Mouse (Mus musculus) megakaryocyte, embryonic 14.5 days (primary cell): Measurements from ENCODE around the gene Vsir. TPM values are rescaled to one million over a fixed set of nuclear protein-coding genes. Genes with fewer than 3 reads are reported as not detected.

Source experiments
- H3K27me3 ChIP-seq: replicated peaks from 2 replicates; pipeline ENCODE3; 2012; ENCODE audit warnings: inconsistent platforms
- H3K36me3 ChIP-seq: replicated peaks from 2 replicates; pipeline ENCODE3; 2012; ENCODE audit warnings: low read length, inconsistent platforms, mixed read lengths
- H3K4me1 ChIP-seq: 2 replicates; pipeline ENCODE4 v1.6.1; 2012; ENCODE audit warnings: inconsistent platforms
- H3K4me3 ChIP-seq: replicated peaks from 2 replicates; pipeline ENCODE3; 2012; ENCODE audit warnings: moderate library complexity, mild to moderate bottlenecking, inconsistent platforms
- H3K9me3 ChIP-seq: 2 replicates; pipeline ENCODE4 v1.6.1; 2012; ENCODE audit warnings: inconsistent platforms
- FLI1 ChIP-seq: IDR thresholded peaks from 2 replicates; pipeline ENCODE4 v1.6.1; 2012; ENCODE audit warnings: low read length, inconsistent platforms, mixed read lengths
- GATA1 ChIP-seq: IDR thresholded peaks from 3 replicates; pipeline ENCODE4 v1.6.1; 2012; ENCODE audit warnings: mixed read lengths, low read length, inconsistent platforms, borderline replicate concordance
- polyA plus RNA-seq: library from polyadenylated mRNA; stranded (reverse); fragments of >175 nt; gene quantifications from 2 replicates; pipeline ENCODE4 v1.2.3, GENCODE M21; 2012; ENCODE audit warnings: low replicate concordance; ENCODE audit not compliant: insufficient read depth

Gene Vsir
- polyA plus RNA-seq, 1 experiment = 107 TPM

DNA sequence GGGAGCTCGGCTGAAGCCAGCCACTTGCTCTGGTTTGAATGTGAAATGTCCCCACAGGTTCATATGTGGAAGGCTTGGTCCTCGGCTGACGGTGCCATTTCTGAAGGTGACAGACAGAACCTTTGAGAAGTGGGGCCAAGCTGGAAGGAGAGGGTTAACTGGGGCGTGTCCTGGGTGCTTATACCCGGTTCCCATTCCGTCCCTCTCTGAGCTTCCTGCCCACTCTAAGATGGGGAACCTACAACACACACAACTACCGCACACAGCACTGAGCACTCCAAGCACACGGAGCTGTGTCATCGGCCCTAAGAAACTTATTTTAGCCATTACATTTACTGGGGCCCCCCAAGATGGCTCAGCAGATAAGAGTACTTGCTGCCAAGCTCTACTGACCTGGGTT, 5.1 kb upstream of the Vsir start:
- Histone ChIP-seq H3K27me3 (peaks cover 26% of the 10 kb centered on the region), H3K9me3 (no peaks in the 10 kb centered on the region), H3K4me1 (peaks cover 47% of the 10 kb centered on the region), H3K4me3 (no peak overlapping the region), H3K36me3 (no peaks in the 10 kb centered on the region)
- no peak for TF ChIP-seq GATA1
- TF ChIP-seq FLI1 = no peak

DNA sequence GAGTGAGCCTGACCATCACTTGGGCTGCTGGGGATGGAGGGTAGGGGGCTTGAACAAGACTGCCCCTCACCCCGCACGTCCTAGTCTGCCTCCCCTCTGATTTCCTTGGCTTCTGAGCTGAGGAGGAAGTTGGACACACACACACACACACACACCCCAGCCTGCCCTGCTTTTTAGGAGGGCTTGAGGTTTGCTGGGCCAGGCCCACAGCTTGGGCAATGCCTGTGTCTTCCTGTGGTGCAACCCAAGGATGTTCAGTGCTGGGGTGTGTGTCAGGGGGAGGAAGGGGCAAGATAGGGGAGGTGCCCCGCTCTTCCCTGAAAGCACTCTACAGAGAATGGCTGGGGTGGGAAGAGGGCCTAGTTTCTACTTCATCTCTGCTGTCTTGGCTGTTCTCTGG, 2.5 kb upstream of the Vsir start:
- Histone ChIP-seq H3K4me1 (peaks cover 69% of the 10 kb centered on the region), H3K27me3 (peaks cover 6% of the 10 kb centered on the region), H3K36me3 (no peaks in the 10 kb centered on the region), H3K9me3 (no peaks in the 10 kb centered on the region), H3K4me3 (peak overlapping the region; percentile 81)
- TF ChIP-seq GATA1 (no peak), FLI1 (no peak)

DNA sequence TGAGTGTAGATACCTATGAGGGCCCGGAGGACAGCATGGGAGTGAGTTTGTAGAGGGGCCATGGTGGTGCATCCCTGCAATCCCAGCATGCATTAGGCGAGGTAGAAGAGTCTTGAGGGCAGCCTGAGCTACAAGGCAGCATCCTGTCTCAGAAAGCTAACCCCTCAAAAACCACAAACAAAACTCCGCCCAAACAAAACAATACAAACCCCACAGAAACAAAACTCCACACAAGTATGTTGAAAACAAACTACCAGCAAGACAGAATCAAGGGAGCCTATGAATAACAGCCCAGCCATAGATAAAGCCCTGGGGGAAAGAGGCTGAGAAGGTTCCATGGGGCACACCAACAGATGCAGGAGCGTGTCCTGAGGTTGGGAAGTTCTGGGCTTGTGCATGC, 595 bp upstream of the Vsir start:
- Histone ChIP-seq H3K27me3 (no peaks in the 10 kb centered on the region), H3K36me3 (peaks cover 6% of the 10 kb centered on the region), H3K4me3 (peak overlapping the region; percentile 95), H3K4me1 (peaks cover 83% of the 10 kb centered on the region), H3K9me3 (no peaks in the 10 kb centered on the region)
- TF ChIP-seq FLI1 = no peak

DNA sequence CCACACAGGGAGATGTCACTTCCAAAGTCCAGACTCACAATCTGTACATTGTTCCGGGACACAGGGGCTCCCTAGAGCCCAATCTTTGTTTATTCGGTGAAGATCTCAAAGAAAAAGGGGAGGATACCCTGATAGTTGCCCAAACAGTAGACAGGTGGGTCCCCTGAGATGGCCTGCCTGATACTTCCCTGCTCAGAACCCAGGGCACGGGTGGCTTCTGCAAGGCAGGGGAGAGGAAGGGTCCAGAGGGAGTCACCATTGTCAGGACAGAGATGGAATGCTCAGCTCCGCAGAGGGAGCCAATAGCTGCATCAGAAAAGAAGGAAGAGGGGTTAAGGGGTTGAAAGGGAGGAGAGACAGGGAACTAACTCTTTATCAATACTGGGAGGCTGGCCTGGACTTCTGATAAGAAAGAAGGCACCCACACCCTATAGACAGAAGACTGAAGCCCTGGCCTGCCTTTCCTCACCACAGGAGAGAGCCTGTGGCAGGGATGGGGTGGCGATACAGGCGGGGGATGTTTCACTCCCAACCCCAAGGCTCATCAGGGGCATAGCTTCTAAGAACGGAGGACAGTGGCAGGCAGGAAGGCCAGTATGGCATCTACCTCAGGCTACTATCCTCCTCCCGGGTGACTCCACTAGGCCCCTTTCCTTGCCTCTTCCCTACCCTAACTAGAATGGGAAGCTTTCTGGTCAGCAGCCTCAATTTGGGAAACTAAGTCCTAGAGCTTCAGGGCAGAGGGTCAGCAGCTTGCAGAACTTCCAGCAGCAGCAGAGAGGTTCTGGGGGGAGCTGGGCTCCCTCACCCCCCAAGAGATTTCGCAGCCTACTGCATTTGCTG, 1.3 kb downstream of the Vsir start:
- Histone ChIP-seq H3K4me3 (peak overlapping the region; percentile 95), H3K9me3 (no peaks in the 10 kb centered on the region), H3K27me3 (no peaks in the 10 kb centered on the region), H3K36me3 (peaks cover 20% of the 10 kb centered on the region), H3K4me1 (peaks cover 95% of the 10 kb centered on the region)
- TF ChIP-seq FLI1 = no peak
- no peak for TF ChIP-seq GATA1

DNA sequence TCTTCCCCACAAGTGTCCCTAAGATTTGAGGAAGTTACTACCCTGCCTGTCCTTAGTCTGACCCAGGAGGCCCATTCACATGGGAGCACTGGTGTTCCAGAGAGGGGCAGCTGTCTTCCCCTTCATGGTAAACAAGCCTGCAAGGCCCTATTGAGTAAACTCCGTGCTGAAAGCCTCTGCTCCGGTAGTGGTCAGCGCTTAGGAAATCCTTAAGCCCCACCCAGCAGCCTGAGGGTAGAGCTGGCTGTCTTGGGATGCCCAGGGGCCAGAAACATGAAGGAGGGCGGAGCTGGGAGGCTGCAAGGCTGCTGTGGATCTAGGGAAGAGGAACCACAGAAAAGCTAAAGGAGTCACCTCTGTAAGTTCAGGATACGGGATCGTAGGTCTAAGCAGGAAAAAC, 2.4 kb downstream of the Vsir start:
- H3K36me3 ChIP-seq = peaks cover 30% of the 10 kb centered on the region
- H3K4me3 ChIP-seq = peak overlapping the region; percentile 95
- TF ChIP-seq FLI1 = no peak
- peaks cover 95% of the 10 kb centered on the region for H3K4me1 ChIP-seq
- H3K27me3 ChIP-seq = no peaks in the 10 kb centered on the region
- no peaks in the 10 kb centered on the region for H3K9me3 ChIP-seq

DNA sequence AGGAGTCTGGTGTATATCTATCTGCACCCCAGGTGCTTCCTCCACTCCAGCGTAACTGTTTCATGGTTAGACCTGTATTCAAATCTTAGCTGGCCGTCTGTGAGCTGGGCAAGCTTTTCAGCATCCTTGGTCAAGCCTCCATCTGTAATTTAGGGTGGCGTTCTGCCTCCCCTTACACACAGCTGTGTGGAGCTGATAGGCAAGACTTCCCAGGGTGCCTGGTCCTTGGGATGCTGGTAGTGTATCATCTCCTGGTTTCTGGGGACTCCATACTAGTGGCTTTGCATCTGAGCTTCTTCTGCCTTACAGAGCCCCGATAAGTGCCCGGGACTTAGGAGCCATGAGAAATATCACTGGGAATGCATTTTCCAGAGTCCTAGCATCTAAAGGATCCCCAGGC, 3.0 kb downstream of the Vsir start:
- Histone ChIP-seq H3K27me3 (no peaks in the 10 kb centered on the region), H3K9me3 (no peaks in the 10 kb centered on the region), H3K36me3 (peaks cover 36% of the 10 kb centered on the region), H3K4me1 (peaks cover 91% of the 10 kb centered on the region), H3K4me3 (peak overlapping the region; percentile 95)
- TF ChIP-seq GATA1 (no peak), FLI1 (no peak)

DNA sequence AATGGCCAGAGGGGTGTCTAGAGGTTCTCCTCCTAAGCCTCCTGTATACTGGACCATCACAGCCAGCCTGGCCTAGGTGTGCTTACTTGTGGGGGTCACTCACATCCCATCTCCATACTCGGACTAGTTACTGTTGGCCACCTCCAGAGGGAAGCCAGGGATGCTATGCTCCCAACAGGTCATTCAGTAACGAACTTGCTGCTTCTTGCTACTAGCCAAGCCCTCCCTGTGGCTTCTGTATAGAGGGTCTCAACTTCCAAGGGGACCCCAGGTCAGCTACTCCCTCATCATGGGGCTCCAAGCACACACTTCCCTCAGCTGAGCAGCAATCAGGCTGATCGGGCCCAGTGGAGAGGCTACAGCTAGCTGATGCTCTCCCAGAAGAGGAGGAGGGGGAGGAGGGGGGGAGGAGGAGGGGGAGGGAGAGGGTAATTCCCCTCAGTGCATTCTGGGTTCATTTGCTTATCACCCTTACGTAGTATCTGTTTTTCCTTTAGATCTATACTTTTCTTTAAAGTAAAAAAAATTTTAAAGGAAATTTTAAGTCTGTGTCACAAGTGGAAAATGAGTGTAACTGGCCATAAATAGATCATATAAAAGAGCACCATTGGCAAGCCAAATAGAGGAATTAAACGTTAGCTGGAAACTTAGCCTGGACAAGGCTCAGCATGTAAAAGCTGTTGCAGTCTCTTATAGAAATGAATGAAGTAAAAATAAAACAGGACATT, 3.6 kb downstream of the Vsir start:
- Histone ChIP-seq H3K36me3 (peaks cover 42% of the 10 kb centered on the region), H3K9me3 (no peaks in the 10 kb centered on the region), H3K4me1 (peaks cover 90% of the 10 kb centered on the region), H3K27me3 (no peaks in the 10 kb centered on the region), H3K4me3 (peak overlapping the region; percentile 95)
- TF ChIP-seq GATA1 (no peak), FLI1 (no peak)

DNA sequence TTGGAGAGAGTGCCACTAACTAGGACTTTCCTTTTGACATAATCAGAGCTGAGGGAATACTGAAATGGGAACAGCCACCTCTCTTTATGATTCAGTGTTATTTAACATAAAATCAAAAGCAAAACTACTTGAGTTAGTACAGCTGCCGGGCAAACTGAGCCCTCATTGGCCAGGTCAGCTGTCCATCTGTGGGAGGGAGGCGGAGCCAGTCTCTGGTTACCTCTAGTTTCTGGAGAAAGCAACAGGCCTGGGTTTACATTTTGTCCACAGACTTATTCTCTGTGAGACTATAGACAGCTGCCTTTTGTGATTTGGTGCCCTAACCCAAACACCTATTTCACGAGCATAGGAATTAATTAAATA, 4.1 kb downstream of the Vsir start:
- H3K9me3 ChIP-seq = no peaks in the 10 kb centered on the region
- no peak for TF ChIP-seq GATA1
- no peak for TF ChIP-seq FLI1
- peak overlapping the region; percentile 95 for H3K4me3 ChIP-seq
- peaks cover 92% of the 10 kb centered on the region for H3K4me1 ChIP-seq
- peaks cover 44% of the 10 kb centered on the region for H3K36me3 ChIP-seq
- H3K27me3 ChIP-seq = no peaks in the 10 kb centered on the region

DNA sequence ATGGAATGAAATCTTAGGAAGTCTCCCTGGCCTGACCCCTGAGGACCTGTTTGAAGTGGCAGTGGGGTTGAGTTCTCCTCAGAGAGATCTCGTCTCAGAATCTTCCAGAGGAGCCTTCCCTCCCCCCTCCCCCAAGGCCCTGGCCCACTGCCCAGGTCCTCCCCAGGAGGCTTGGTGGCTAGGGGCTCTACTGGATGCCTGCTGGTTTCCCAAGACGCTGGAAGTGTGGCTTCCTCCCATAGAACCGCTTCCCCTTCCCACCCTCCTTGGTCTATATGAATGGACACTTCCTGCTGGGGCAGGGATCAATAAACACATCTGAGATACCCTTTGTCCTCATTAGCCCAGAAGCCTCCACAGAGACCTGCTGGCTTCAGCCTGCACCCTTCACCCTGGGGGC, 4.6 kb downstream of the Vsir start:
- peaks cover 91% of the 10 kb centered on the region for H3K4me1 ChIP-seq
- H3K4me3 ChIP-seq = peak overlapping the region; percentile 95

DNA sequence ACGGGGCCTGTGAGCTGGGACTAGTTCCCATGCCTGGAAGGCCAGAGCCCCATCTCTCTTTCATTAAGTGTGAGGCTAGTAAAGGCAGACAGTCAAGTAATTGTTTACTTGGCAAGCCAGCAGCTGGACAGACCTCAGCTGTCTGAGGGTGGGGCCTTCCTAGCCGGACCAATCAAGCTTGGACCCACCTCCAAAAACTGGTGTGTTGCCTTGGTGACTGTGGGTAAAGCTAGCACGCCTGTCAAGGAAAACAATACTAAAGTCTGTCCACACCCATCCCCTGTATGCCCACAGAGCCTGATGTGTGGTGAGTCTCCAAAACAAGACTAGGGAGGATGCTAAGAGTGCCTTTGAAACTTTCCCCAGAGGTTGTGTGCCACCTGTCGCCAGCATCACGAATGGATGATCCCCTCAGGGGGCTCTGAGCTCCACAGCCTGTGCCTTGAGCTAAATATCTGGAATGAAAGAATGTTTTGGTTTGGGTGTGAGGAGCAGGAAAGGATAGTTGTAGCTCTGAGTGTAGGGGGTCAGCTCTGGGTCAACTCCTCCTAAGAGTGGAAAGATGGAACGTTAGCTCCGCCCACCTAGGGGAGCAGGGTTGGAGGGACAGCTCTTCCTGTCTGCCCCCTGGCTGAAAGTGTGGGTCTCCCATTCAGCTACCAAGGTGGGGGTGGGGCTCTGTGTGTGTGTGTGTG, 5.3 kb downstream of the Vsir start:
- peaks cover 90% of the 10 kb centered on the region for H3K4me1 ChIP-seq
- peaks cover 52% of the 10 kb centered on the region for H3K36me3 ChIP-seq
- H3K9me3 ChIP-seq = no peaks in the 10 kb centered on the region
- TF ChIP-seq GATA1 = no peak
- no peak for TF ChIP-seq FLI1
- peak overlapping the region; percentile 95 for H3K4me3 ChIP-seq
- H3K27me3 ChIP-seq = no peaks in the 10 kb centered on the region

More for the DNA sequence above, 4.6 kb downstream of the Vsir start:
- TF ChIP-seq FLI1 (no peak), GATA1 (no peak)
- H3K36me3 ChIP-seq = peaks cover 46% of the 10 kb centered on the region
- H3K9me3 ChIP-seq = no peaks in the 10 kb centered on the region
- H3K27me3 ChIP-seq = no peaks in the 10 kb centered on the region
